Comparison of ENCODE assay signal across 8 mouse cellular contexts in the genomic region with DNA sequence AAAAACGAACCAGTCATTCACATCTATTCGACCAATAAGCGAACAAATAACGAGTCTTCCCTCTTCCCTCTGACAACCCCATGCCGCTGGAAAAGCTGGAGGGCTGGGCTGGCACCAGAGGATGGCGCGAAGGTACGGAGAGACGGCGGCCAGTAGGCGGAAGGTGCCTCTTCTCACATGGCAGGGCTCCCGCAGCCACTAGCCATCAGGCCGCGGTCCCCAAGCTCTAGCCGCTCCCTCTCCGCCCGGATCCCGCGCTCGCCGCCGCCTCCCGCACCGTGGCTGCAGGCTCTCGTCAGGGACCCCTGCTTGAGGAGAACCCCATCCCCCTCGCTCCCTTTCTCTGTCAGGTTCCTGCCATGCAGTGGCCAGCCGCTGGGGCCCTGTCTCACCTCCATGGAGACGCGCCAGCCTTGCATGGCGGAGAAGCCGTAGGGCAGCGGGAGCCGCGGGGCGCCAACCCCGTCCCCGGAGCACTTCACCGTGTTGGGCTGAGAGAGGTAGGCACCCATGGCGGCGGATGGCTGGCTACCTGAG. TPM values are rescaled to one million over a fixed set of nuclear protein-coding genes. Genes with fewer than 3 reads are reported as not detected.
DNase-seq lines count a peak whose midpoint lies in the region; ATAC-seq and TF ChIP-seq lines count a peak whose summit lies in the region.

No protein-coding gene starts in this region.

- H3K4me2 ChIP-seq in CH12.LX (ENCODE audit: insufficient read depth, low read depth, poor library complexity, severe bottlenecking), result 0 out of 2 replicates have a peak overlapping the region, but pooled peaks have one; percentile 40
- H3K4me2 ChIP-seq in midbrain, embryonic 16.5 days (ENCODE audit: low read length), result peak overlapping the region; percentile 57

- no peak for TF ChIP-seq CTCF in CH12.LX (conservative IDR thresholded peaks at IDR 0.05 in 1 of 2, IDR thresholded peaks at IDR 0.05 in 1 of 2; ENCODE audit: low read depth in 2 of 2, low read length in 2 of 2)

- DNase-seq in gastrocnemius, adult 18-20 months (ENCODE audit: low spot score), result peak; percentile 24
- DNase-seq in gastrocnemius, adult 8-10 months (ENCODE audit: low spot score in 2 of 2), result no peak
- peak; percentile 58 for DNase-seq in CH12.LX (ENCODE audit: extremely low read depth)
- peak; percentile 70 for DNase-seq in embryo, embryonic 11 days
- DNase-seq in heart, postnatal 10 days, result peak; percentile 64 to 68
- peak; percentile 67 for DNase-seq in liver
- DNase-seq in thymus, postnatal 4 days, result no peak

- intact Hi-C loops in heart, postnatal 10 days (cut with DNase I), result loop anchor here (1.0 to 2.0 kb wide), 3 partner anchors 17 to 108 kb away; partner anchors contain the start of genes Gm9970 and Zfp513

- dilution Hi-C loops in CH12.LX (cut with MboI; ENCODE audit: extremely low pct_ligation_motif_present, extremely low pct_unique_long_range_greater_than_20kb, low sequenced_read_pairs), result no loop called here

- in situ Hi-C loops in CH12.LX (cut with MboI; ENCODE audit: low pct_ligation_motif_present, low pct_unique_long_range_greater_than_20kb, low sequenced_read_pairs), result no loop called here

- peaks cover 49% of the 10 kb centered on the region for H3K79me2 ChIP-seq in CH12.LX (replicated peaks; ENCODE audit: control insufficient read depth, extremely low read depth, insufficient read depth, poor library complexity, severe bottlenecking)

- peak overlapping the region; percentile 57 to 93 (median 84) for H3K4me3 ChIP-seq in CH12.LX (replicated peaks in 1 of 3; ENCODE audit: low read depth in 2 of 3, low read length in 2 of 3, poor library complexity in 1 of 3)
- peak overlapping the region; percentile 99 for H3K4me3 ChIP-seq in midbrain, embryonic 16.5 days (ENCODE audit: low read depth, low read length)

- peak overlapping the region; percentile 89 for H3K27ac ChIP-seq in CH12.LX (ENCODE audit: insufficient read depth, low read depth)
- H3K27ac ChIP-seq in midbrain, embryonic 16.5 days (ENCODE audit: low read length), result peak overlapping the region; percentile 93

- peaks cover 0 to 25% of the 10 kb centered on the region in 2 experiments; a peak in 2 of 4 replicates for H3K4me1 ChIP-seq in CH12.LX (ENCODE audit: control insufficient read depth in 1 of 2, insufficient read depth in 2 of 2)
- peaks cover 23% of the 10 kb centered on the region for H3K4me1 ChIP-seq in midbrain, embryonic 16.5 days (ENCODE audit: control insufficient read depth, insufficient read depth, low read length)

- H3K27me3 ChIP-seq in CH12.LX (replicated peaks), result no peaks in the 10 kb centered on the region
- no peaks in the 10 kb centered on the region for H3K27me3 ChIP-seq in midbrain, embryonic 16.5 days (ENCODE audit: control insufficient read depth, insufficient read depth, low read depth, low read length)

- no peak for TF ChIP-seq EP300 in CH12.LX (IDR thresholded peaks at IDR 0.05; ENCODE audit: low read length)

- TF ChIP-seq RAD21 in CH12.LX (IDR thresholded peaks at IDR 0.05; ENCODE audit: low read depth, low read length), result no peak

- H3K36me3 ChIP-seq in CH12.LX (replicated peaks in 1 of 2; ENCODE audit: control insufficient read depth in 1 of 2, insufficient read depth in 1 of 2, low read length in 1 of 2), result peaks cover 0 to 11% of the 10 kb centered on the region in 2 experiments
- H3K36me3 ChIP-seq in midbrain, embryonic 16.5 days (ENCODE audit: control insufficient read depth, insufficient read depth, low read length), result no peaks in the 10 kb centered on the region

- H3K9ac ChIP-seq in CH12.LX (ENCODE audit: insufficient read depth, low read depth), result peak overlapping the region; percentile 75
- peak overlapping the region; percentile 94 for H3K9ac ChIP-seq in midbrain, embryonic 16.5 days (ENCODE audit: low read depth, low read length)

- no peak for TF ChIP-seq POLR2A in CH12.LX (IDR thresholded peaks at IDR 0.05; ENCODE audit: low read depth, low read length)

- H3K9me3 ChIP-seq in CH12.LX (replicated peaks; ENCODE audit: low read length), result no peaks in the 10 kb centered on the region
- no peaks in the 10 kb centered on the region for H3K9me3 ChIP-seq in midbrain, embryonic 16.5 days (replicated peaks; ENCODE audit: control insufficient read depth, low read length, poor library complexity, severe bottlenecking)

- 0% methylated on average over 38 of the region's 40 CpGs for WGBS in midbrain, embryonic 16.5 days

- ATAC-seq in midbrain, embryonic 16.5 days, result no peak; the same call in 1 of the 2 replicates

TF ChIP-seq in CH12.LX, 34 proteins besides CTCF, POLR2A, EP300 and RAD21:
- TF ChIP-seq TCF12 (IDR thresholded peaks at IDR 0.05; ENCODE audit: low read depth, low read length), result peak; percentile 8; the same call in 1 of the 2 replicates
- no peak for TF ChIP-seq GABPA (IDR thresholded peaks at IDR 0.05; ENCODE audit: insufficient replicate concordance, low read depth, low read length)

RNA-seq across cellular contexts. Expression of gene Ppm1g, which starts 0.5 kb away (rescaled TPM):
- total RNA-seq in gastrocnemius, adult 18-20 months (2021), result 10 to 100 TPM; 37.8 to 43.9 TPM
- total RNA-seq in gastrocnemius, adult 8-10 months (2022), result 10 to 100 TPM; 38.2 to 49.9 (median 45.2) TPM
- total RNA-seq in CH12.LX (2012; rRNA removed), result 182 and 225 TPM in 2 replicates
- 96.9 and 97.8 TPM in 2 replicates for total RNA-seq in CH12.LX (2014; rRNA removed)
- 366 and 383 TPM in 2 replicates for polyA plus RNA-seq in CH12.LX (2012; ENCODE audit: insufficient read length, low read depth)
- total RNA-seq in heart, postnatal 10 days (2021), result 10 to 100 TPM; 70.1 to 86.9 TPM
- polyA plus RNA-seq in midbrain, embryonic 16.5 days (2015; fragmentation: Nextera tagmentation; extraction: Ambion mirVana), result 183 and 186 TPM in 2 replicates

RNA-seq across cellular contexts. Expression of gene Zfp513, which starts 17.9 kb away (rescaled TPM):
- 1 to 10 TPM; 6.0 to 7.2 TPM for total RNA-seq in gastrocnemius, adult 18-20 months (2021)
- total RNA-seq in gastrocnemius, adult 8-10 months (2022), result 10 to 100 TPM in 1 of 4 experiments, 1 to 10 TPM in 3; 6.5 to 12.3 (median 8.5) TPM
- total RNA-seq in CH12.LX (2012; rRNA removed), result 6.9 and 7.4 TPM in 2 replicates
- 2.4 and 3.6 TPM in 2 replicates for total RNA-seq in CH12.LX (2014; rRNA removed)
- 10.2 and 12.8 TPM in 2 replicates for polyA plus RNA-seq in CH12.LX (2012; ENCODE audit: insufficient read length, low read depth)
- 10 to 100 TPM; 12.7 to 12.9 TPM for total RNA-seq in heart, postnatal 10 days (2021)
- 12.6 and 14.3 TPM in 2 replicates for polyA plus RNA-seq in midbrain, embryonic 16.5 days (2015; fragmentation: Nextera tagmentation; extraction: Ambion mirVana)

RNA-seq across cellular contexts. Expression of gene Nrbp1, which starts 20.7 kb away (rescaled TPM):
- total RNA-seq in gastrocnemius, adult 18-20 months (2021), result 10 to 100 TPM; 50.3 to 54.9 TPM
- 10 to 100 TPM; 43.9 to 54.8 (median 51.2) TPM for total RNA-seq in gastrocnemius, adult 8-10 months (2022)
- total RNA-seq in CH12.LX (2012; rRNA removed) (36.6 and 40.4 TPM in 2 replicates), CH12.LX (2014; rRNA removed) (40.5 and 41.5 TPM in 2 replicates)
- polyA plus RNA-seq in CH12.LX (2012; ENCODE audit: insufficient read length, low read depth), result 34.5 and 36.1 TPM in 2 replicates
- 10 to 100 TPM; 83.8 to 85.2 TPM for total RNA-seq in heart, postnatal 10 days (2021)
- 156 and 165 TPM in 2 replicates for polyA plus RNA-seq in midbrain, embryonic 16.5 days (2015; fragmentation: Nextera tagmentation; extraction: Ambion mirVana)

RNA-seq across cellular contexts. Expression of gene Gm9970, which starts 21.1 kb away (rescaled TPM):
- not detected for total RNA-seq in gastrocnemius, adult 18-20 months (2021)
- total RNA-seq in gastrocnemius, adult 8-10 months (2022), result not detected
- total RNA-seq in CH12.LX (2012; rRNA removed), result not detected in 2 replicates
- total RNA-seq in CH12.LX (2014; rRNA removed), result not detected in 2 replicates
- not detected in 2 replicates for polyA plus RNA-seq in CH12.LX (2012; ENCODE audit: insufficient read length, low read depth)
- total RNA-seq in heart, postnatal 10 days (2021), result 1 to 10 TPM in 1 of 2 experiments, not detected in 1; 1.0 TPM
- polyA plus RNA-seq in midbrain, embryonic 16.5 days (2015; fragmentation: Nextera tagmentation; extraction: Ambion mirVana), result 0.62 and 0.71 TPM in 2 replicates

RNA-seq across cellular contexts. Expression of gene Eif2b4, which starts 26.7 kb away (rescaled TPM):
- 10 to 100 TPM; 42.9 to 46.8 TPM for total RNA-seq in gastrocnemius, adult 18-20 months (2021)
- total RNA-seq in gastrocnemius, adult 8-10 months (2022), result 10 to 100 TPM; 42.1 to 68.2 (median 50.8) TPM
- 56.8 and 75.0 TPM in 2 replicates for total RNA-seq in CH12.LX (2012; rRNA removed)
- total RNA-seq in CH12.LX (2014; rRNA removed), result 26.8 and 29.0 TPM in 2 replicates
- 99.5 and 106 TPM in 2 replicates for polyA plus RNA-seq in CH12.LX (2012; ENCODE audit: insufficient read length, low read depth)
- total RNA-seq in heart, postnatal 10 days (2021), result 10 to 100 TPM; 44.8 to 45.2 TPM
- polyA plus RNA-seq in midbrain, embryonic 16.5 days (2015; fragmentation: Nextera tagmentation; extraction: Ambion mirVana), result 81.5 and 93.8 TPM in 2 replicates

Comparison
In these comparisons a context has a peak if more than half of its experiments do, and no peak if none do; other contexts are left out.
1. DNase-seq: peak in gastrocnemius, adult 18-20 months (single experiment), CH12.LX (single experiment), embryo, embryonic 11 days (single experiment), heart, postnatal 10 days (2 of 2) and liver (single experiment); none in gastrocnemius, adult 8-10 months (0 of 2) and thymus, postnatal 4 days (single experiment).